Mouse (Mus musculus) kidney, postnatal 0 days (tissue): ENCODE results near the gene Mlxip. TPM values are rescaled to one million over a fixed set of nuclear protein-coding genes. Genes with fewer than 3 reads are reported as not detected.

ENCODE experiments used
- ATAC-seq: fragments of 200-750 bp; cut with Nextera tagmentation; replicated peaks from 2 replicates; pipeline ENCODE4 v1.8.0; 2017; ENCODE audit warnings: low read depth, moderate number of reproducible peaks, moderate TSS enrichment, moderate library complexity; ENCODE audit not compliant: low FRiP score
- DNase-seq: peaks from one replicate; pipeline ENCODE4 v3.0.0-alpha.2; 2016; ENCODE audit warnings: low spot score
- H3K27ac ChIP-seq: fragments of 300-500 bp; sonication (generic); 2 replicates; pipeline ENCODE4 v1.5.1; 2014; ENCODE audit warnings: mild to moderate bottlenecking
- H3K27me3 ChIP-seq: fragments of 300-500 bp; sonication (generic); 2 replicates; pipeline ENCODE4 v1.6.1; 2014; ENCODE audit warnings: low read length, mixed read lengths; ENCODE audit not compliant: insufficient read depth
- H3K36me3 ChIP-seq: fragments of 300-500 bp; sonication (generic); 2 replicates; pipeline ENCODE4 v1.6.1; 2014; ENCODE audit warnings: low read length, mixed read lengths; ENCODE audit not compliant: insufficient read depth
- H3K4me1 ChIP-seq: fragments of 300-500 bp; sonication (generic); replicated peaks from 2 replicates; pipeline ENCODE4 v1.6.1; 2014; ENCODE audit warnings: antibody characterized with exemption, low read length, mixed read lengths; ENCODE audit not compliant: insufficient read depth
- H3K4me2 ChIP-seq: fragments of 300-500 bp; sonication (generic); 2 replicates; pipeline ENCODE4 v1.6.1; 2014; ENCODE audit warnings: mild to moderate bottlenecking, low read length, moderate library complexity, mixed read lengths
- H3K4me3 ChIP-seq: fragments of 300-500 bp; sonication (generic); replicated peaks from 2 replicates; pipeline ENCODE4 v1.5.1; 2014; ENCODE audit warnings: low read depth, low read length
- H3K9ac ChIP-seq: fragments of 300-500 bp; sonication (generic); 2 replicates; pipeline ENCODE4 v1.6.1; 2014; ENCODE audit warnings: low read depth, low read length
- H3K9me3 ChIP-seq: fragments of 300-500 bp; sonication (generic); replicated peaks from 2 replicates; pipeline ENCODE4 v1.6.1; 2016; ENCODE audit warnings: low read length, inconsistent platforms, mixed read lengths
- CTCF ChIP-seq: IDR thresholded peaks from 2 replicates; pipeline ENCODE4 v1.5.1; 2016; ENCODE audit warnings: antibody characterized with exemption, low read depth, mild to moderate bottlenecking, moderate library complexity
- WGBS: fragments of 180-500 bp; shearing (Covaris S2); extraction: QIAGEN DNeasy Blood & Tissue Kit; methylation state at CpG from one replicate; pipeline ENCODE4 v1.1.7; 2014; 5-methylcytosine and 5-hydroxymethylcytosine counted together
- polyA plus RNA-seq: library from polyadenylated mRNA; unstranded; fragments of >200 nt; fragmentation: Nextera tagmentation; extraction: Ambion mirVana; gene quantifications from 2 replicates; pipeline ENCODE4 v1.2.1, GENCODE M21; 2015

The Mlxip gene
- polyA plus RNA-seq, 1 experiment from 2014 or later = 14.9 TPM

- ATAC-seq = no peak
- no peaks in the 10 kb centered on the region for H3K36me3 ChIP-seq
These were observed 79.2 kb downstream of the Mlxip start for GRCm38 (mm10) chr5:123473817-123474216.

GRCm38 (mm10) chr5:123487659-123488395, 93.2 kb downstream of the Mlxip start:
- H3K27me3 ChIP-seq = no peaks in the 10 kb centered on the region
- WGBS = 80% methylated on average over 11 of the region's 11 CpGs
- H3K4me1 ChIP-seq = 0 out of 2 replicates have a peak, but pooled peaks cover 4% of the 10 kb centered on the region
- no peak overlapping the region for H3K4me3 ChIP-seq
- H3K4me2 ChIP-seq = no peak overlapping the region
- no peaks in the 10 kb centered on the region for H3K36me3 ChIP-seq
- no peak for TF ChIP-seq CTCF
- H3K9ac ChIP-seq = no peak overlapping the region
- DNase-seq (no peak), ATAC-seq (no peak)
- H3K9me3 ChIP-seq = no peaks in the 10 kb centered on the region
- no peak overlapping the region for H3K27ac ChIP-seq

More at GRCm38 (mm10) chr5:123473817-123474216, 79.2 kb downstream of the Mlxip start:
- Histone ChIP-seq H3K9ac (no peak overlapping the region), H3K27me3 (no peaks in the 10 kb centered on the region), H3K9me3 (no peaks in the 10 kb centered on the region), H3K4me3 (no peak overlapping the region), H3K4me1 (no peaks in the 10 kb centered on the region), H3K27ac (no peak overlapping the region), H3K4me2 (no peak overlapping the region)
- no peak for DNase-seq
- WGBS = 84% methylated on average over 5 of the region's 5 CpGs
- TF ChIP-seq CTCF = no peak

- no peak within 1 kb of the TSS for H3K4me3 ChIP-seq
- H3K4me2 ChIP-seq = peak within 1 kb of the TSS; percentile 40
- H3K27me3 ChIP-seq = no peaks in the 10 kb centered on the region
- peak; percentile 29 for DNase-seq
- no peak within 1 kb of the TSS for H3K9ac ChIP-seq
- 0 out of 2 replicates have a peak, but pooled peaks cover 4% of the 10 kb centered on the region for H3K4me1 ChIP-seq
- no peak for TF ChIP-seq CTCF
- H3K9me3 ChIP-seq = no peaks in the 10 kb centered on the region
- ATAC-seq = peak; percentile 54; the same call in 1 of the 2 replicates
- H3K36me3 ChIP-seq = no peaks in the 10 kb centered on the region
- 9% methylated on average over 25 of the region's 25 CpGs for WGBS
- no peak within 1 kb of the TSS for H3K27ac ChIP-seq
These were observed 94.7 kb downstream of the Mlxip start, which contains the start of the genes Lrrc43 and Il31 for GRCm38 (mm10) chr5:123489112-123489785. Gene Lrrc43, plus strand, starts transcription at chr5:123489305. Gene Il31, minus strand, starts transcription at chr5:123489489.

GRCm38 (mm10) chr5:123489935-123490334, 95.3 kb downstream of the Mlxip start:
- no peak for TF ChIP-seq CTCF
- ATAC-seq (no peak), DNase-seq (peak; percentile 27)
- Histone ChIP-seq H3K9ac (no peak overlapping the region), H3K4me2 (no peak overlapping the region), H3K27ac (no peak overlapping the region), H3K36me3 (no peaks in the 10 kb centered on the region), H3K4me1 (0 out of 2 replicates have a peak, but pooled peaks cover 4% of the 10 kb centered on the region), H3K4me3 (no peak overlapping the region), H3K9me3 (no peaks in the 10 kb centered on the region), H3K27me3 (no peaks in the 10 kb centered on the region)
- 28% methylated on average over 9 of the region's 9 CpGs for WGBS

- 38% methylated on average over 4 of the region's 4 CpGs for WGBS
- peak; percentile 68 for TF ChIP-seq CTCF
- DNase-seq = peak; percentile 44
These were observed 105.1 kb downstream of the Mlxip start for GRCm38 (mm10) chr5:123499717-123500116.

GRCm38 (mm10) chr5:123501973-123502372, 107.4 kb downstream of the Mlxip start:
- Histone ChIP-seq H3K9me3 (no peaks in the 10 kb centered on the region), H3K36me3 (no peaks in the 10 kb centered on the region), H3K9ac (no peak overlapping the region), H3K27me3 (no peaks in the 10 kb centered on the region), H3K4me3 (no peak overlapping the region), H3K4me2 (no peak overlapping the region), H3K27ac (no peak overlapping the region), H3K4me1 (no peaks in the 10 kb centered on the region)
- ATAC-seq = no peak
- WGBS = 68% methylated on average over 4 of the region's 4 CpGs
- no peak for DNase-seq
- no peak for TF ChIP-seq CTCF

More at GRCm38 (mm10) chr5:123499717-123500116, 105.1 kb downstream of the Mlxip start:
- Histone ChIP-seq H3K27me3 (no peaks in the 10 kb centered on the region), H3K9ac (no peak overlapping the region), H3K36me3 (no peaks in the 10 kb centered on the region), H3K4me3 (no peak overlapping the region), H3K4me2 (no peak overlapping the region), H3K27ac (no peak overlapping the region), H3K9me3 (no peaks in the 10 kb centered on the region), H3K4me1 (no peaks in the 10 kb centered on the region)
- no peak for ATAC-seq

Other genes with a start within 250 kb of the Mlxip start
- gene Psmd9, start 225.4 kb upstream of the Mlxip start, polyA plus RNA-seq = 77.4 and 78.7 TPM in 2 replicates
- gene Hpd, start 212.1 kb upstream of the Mlxip start, polyA plus RNA-seq = 0.32 and 0.45 TPM in 2 replicates
- 1.6 and 1.8 TPM in 2 replicates for gene Wdr66, start 142.7 kb upstream of the Mlxip start, polyA plus RNA-seq
- gene Bcl7a, start 51.0 kb upstream of the Mlxip start, polyA plus RNA-seq = 27.4 and 29.9 TPM in 2 replicates
- gene Lrrc43, start 94.5 kb downstream of the Mlxip start, polyA plus RNA-seq = not detected in 2 replicates
- not detected in 2 replicates for gene Il31, start 94.7 kb downstream of the Mlxip start, polyA plus RNA-seq
- 0.46 TPM in 1 of 2 replicates, not detected in the other for gene B3gnt4, start 115.7 kb downstream of the Mlxip start, polyA plus RNA-seq
- 101 and 105 TPM in 2 replicates for gene Diablo, start 129.4 kb downstream of the Mlxip start, polyA plus RNA-seq
- 0.34 TPM in 1 of 2 replicates, not detected in the other for gene Gm49027, start 130.7 kb downstream of the Mlxip start, polyA plus RNA-seq
- gene Vps33a, start 178.2 kb downstream of the Mlxip start, polyA plus RNA-seq = 23.4 and 25.0 TPM in 2 replicates